Comparison of ENCODE assay signal across 7 mouse cellular contexts in genomic region chr9:100917111-100917510, GRCm38 (mm10).
A peak's percentile ranks its signal among the peaks of the same experiment; 100 is the strongest.
DNase-seq lines count a peak whose midpoint lies in the region; ATAC-seq and TF ChIP-seq lines count a peak whose summit lies in the region.

No protein-coding gene starts in this region.

- no peak overlapping the region for H3K4me2 ChIP-seq in kidney, postnatal 0 days (ENCODE audit: low read length)

- TF ChIP-seq CTCF in spleen, adult 2 months (IDR thresholded peaks at IDR 0.05; ENCODE audit: extremely low read depth, insufficient read depth, insufficient read length, insufficient replicate concordance) = peak; percentile 15; the same call in 1 of the 2 replicates
- TF ChIP-seq CTCF in kidney, postnatal 0 days (IDR thresholded peaks at IDR 0.05; ENCODE audit: low read depth) = peak; percentile 70
- TF ChIP-seq CTCF in lung, adult 2 months (IDR thresholded peaks at IDR 0.05; ENCODE audit: insufficient read depth, low read length) = peak; percentile 34; the same call in 1 of the 2 replicates

- no peaks in the 10 kb centered on the region for H3K36me3 ChIP-seq in spleen, adult 2 months (ENCODE audit: control insufficient read depth, insufficient read depth, low read length)
- H3K36me3 ChIP-seq in kidney, postnatal 0 days (ENCODE audit: insufficient read depth, low read length) = 0 out of 2 replicates have a peak, but pooled peaks cover 2% of the 10 kb centered on the region

- H3K4me1 ChIP-seq in spleen, adult 2 months (ENCODE audit: control insufficient read depth, insufficient read depth, insufficient read length) = no peaks in the 10 kb centered on the region; the same call in 1 of the 2 replicates
- no peaks in the 10 kb centered on the region for H3K4me1 ChIP-seq in kidney, postnatal 0 days (replicated peaks; ENCODE audit: insufficient read depth, low read length)
- no peaks in the 10 kb centered on the region; the same call in 1 of the 2 replicates for H3K4me1 ChIP-seq in lung, adult 2 months (ENCODE audit: control insufficient read depth, insufficient read depth, low read length)

- no peak overlapping the region for H3K4me3 ChIP-seq in spleen, adult 2 months (ENCODE audit: extremely low read depth, insufficient read depth, insufficient read length)
- H3K4me3 ChIP-seq in kidney, postnatal 0 days (replicated peaks; ENCODE audit: low read depth, low read length) = no peak overlapping the region
- no peak overlapping the region for H3K4me3 ChIP-seq in lung, adult 2 months (replicated peaks; ENCODE audit: extremely low read depth, low read depth, low read length)

- peak; percentile 65 for ATAC-seq in activated CD4-positive, CD25-positive, alpha-beta regulatory T cell, adult 4 months
- ATAC-seq in kidney, postnatal 0 days (replicated peaks; ENCODE audit: low FRiP score, low read depth) = no peak

- H3K27ac ChIP-seq in spleen, adult 2 months (ENCODE audit: insufficient read depth, low read length) = no peak overlapping the region
- no peak overlapping the region for H3K27ac ChIP-seq in kidney, postnatal 0 days

- WGBS in spleen, adult 2 months = 32% methylated on average over 2 of the region's 2 CpGs
- 42% methylated on average over 2 of the region's 2 CpGs for WGBS in kidney, postnatal 0 days
- WGBS in lung, adult 2 months = 33% methylated on average over 2 of the region's 2 CpGs

- H3K9ac ChIP-seq in kidney, postnatal 0 days (ENCODE audit: low read depth, low read length) = no peak overlapping the region

- no peaks in the 10 kb centered on the region for H3K27me3 ChIP-seq in spleen, adult 2 months (ENCODE audit: control insufficient read depth, insufficient read depth, low read length)
- no peaks in the 10 kb centered on the region for H3K27me3 ChIP-seq in kidney, postnatal 0 days (ENCODE audit: insufficient read depth, low read length)

- H3K9me3 ChIP-seq in kidney, postnatal 0 days (replicated peaks; ENCODE audit: low read length) = no peaks in the 10 kb centered on the region

- peak; percentile 49 to 50 for DNase-seq in spleen, adult 2 months (ENCODE audit: low read depth in 1 of 2, low spot score in 2 of 2)
- no peak for DNase-seq in spleen, adult 12 weeks (ENCODE audit: low spot score)
- peak; percentile 70 for DNase-seq in embryo, embryonic 10 days (ENCODE audit: low spot score)
- peak; percentile 76 for DNase-seq in kidney, postnatal 0 days (ENCODE audit: low spot score)
- no peak for DNase-seq in lung, adult 2 months
- DNase-seq in telencephalon, adult 2 months (ENCODE audit: low read depth, low spot score) = peak; percentile 75

- TF ChIP-seq POLR2A in spleen, adult 2 months (IDR thresholded peaks at IDR 0.05; ENCODE audit: low read depth, low read length) = no peak
- TF ChIP-seq POLR2A in lung, adult 2 months (IDR thresholded peaks at IDR 0.05; ENCODE audit: borderline replicate concordance, extremely low read depth, low read depth, low read length) = no peak

Comparison
In these comparisons a context has a peak if more than half of its experiments do, and no peak if none do; other contexts are left out.
1. DNase-seq: peak in spleen, adult 2 months (2 of 2), embryo, embryonic 10 days (single experiment), kidney, postnatal 0 days (single experiment) and telencephalon, adult 2 months (single experiment); none in spleen, adult 12 weeks (single experiment) and lung, adult 2 months (single experiment).
2. CTCF ChIP-seq: peak in every context shown above with its lines; median percentile 70 in kidney, postnatal 0 days; 34 in lung, adult 2 months; 15 in spleen, adult 2 months.